Mouse (Mus musculus) hindbrain, embryonic 16.5 days (tissue): Measurements from ENCODE around the gene Pkp4. TPM values are rescaled to one million over a fixed set of nuclear protein-coding genes. Genes with fewer than 3 reads are reported as not detected.

ENCODE experiments used
- ATAC-seq: fragments of 200-750 bp; cut with Nextera tagmentation; 2 replicates; pipeline ENCODE4 v1.8.0; 2017; ENCODE audit warnings: moderate TSS enrichment, moderate library complexity
- H3K27ac ChIP-seq: fragments of 300-500 bp; sonication (generic); 2 replicates; pipeline ENCODE4 v1.5.1; 2014; ENCODE audit warnings: low read depth, mild to moderate bottlenecking, control low read depth, low read length, moderate library complexity
- H3K27me3 ChIP-seq: fragments of 300-500 bp; sonication (generic); replicated peaks from 2 replicates; pipeline ENCODE4 v1.6.1; 2014; ENCODE audit warnings: low read length; ENCODE audit not compliant: control insufficient read depth, insufficient read depth
- H3K36me3 ChIP-seq: fragments of 300-500 bp; sonication (generic); 2 replicates; pipeline ENCODE4 v1.6.1; 2014; ENCODE audit warnings: mild to moderate bottlenecking, low read length, moderate library complexity, mixed read lengths; ENCODE audit not compliant: control insufficient read depth, insufficient read depth
- H3K4me1 ChIP-seq: fragments of 300-500 bp; sonication (generic); 2 replicates; pipeline ENCODE4 v1.6.1; 2014; ENCODE audit warnings: low read depth, low read length; ENCODE audit not compliant: control insufficient read depth, insufficient read depth
- H3K4me2 ChIP-seq: fragments of 300-500 bp; sonication (generic); 2 replicates; pipeline ENCODE4 v1.6.1; 2014; ENCODE audit warnings: mild to moderate bottlenecking, low read length, control low read depth, moderate library complexity
- H3K4me3 ChIP-seq: fragments of 300-500 bp; sonication (generic); 2 replicates; pipeline ENCODE4 v1.5.1; 2014; ENCODE audit warnings: mild to moderate bottlenecking, low read length, control low read depth, moderate library complexity
- H3K9ac ChIP-seq: fragments of 300-500 bp; sonication (generic); 2 replicates; pipeline ENCODE4 v1.6.1; 2014; ENCODE audit warnings: low read depth, mild to moderate bottlenecking, control low read depth, low read length, moderate library complexity
- H3K9me3 ChIP-seq: fragments of 300-500 bp; sonication (generic); 2 replicates; pipeline ENCODE4 v1.6.1; 2014; ENCODE audit warnings: mild to moderate bottlenecking, low read length, moderate library complexity; ENCODE audit not compliant: control insufficient read depth
- WGBS: fragments of 180-500 bp; shearing (Covaris S2); extraction: QIAGEN DNeasy Blood & Tissue Kit; methylation state at CpG from one replicate; pipeline ENCODE4 v1.1.7; 2014; 5-methylcytosine and 5-hydroxymethylcytosine counted together
- polyA plus RNA-seq: library from polyadenylated mRNA; unstranded; fragments of >200 nt; fragmentation: Nextera tagmentation; extraction: Ambion mirVana; gene quantifications from 2 replicates; pipeline ENCODE4 v1.2.1, GENCODE M21; 2015

The Pkp4 gene
- polyA plus RNA-seq, 1 experiment from 2014 or later, result 29.2 TPM

GRCm38 (mm10) chr2:59191466-59191865 is 30.8 kb downstream of the Pkp4 start:
- peak; percentile 67; the same call in 1 of the 2 replicates for ATAC-seq
- no peak overlapping the region for H3K4me2 ChIP-seq
- H3K36me3 ChIP-seq, result peaks cover 2% of the 10 kb centered on the region; the same call in 1 of the 2 replicates
- peaks cover 18% of the 10 kb centered on the region for H3K4me1 ChIP-seq
- H3K4me3 ChIP-seq, result no peak overlapping the region
- H3K27me3 ChIP-seq, result no peaks in the 10 kb centered on the region
- no peak overlapping the region; the same call in 1 of the 2 replicates for H3K27ac ChIP-seq
- 54% methylated on average over 8 of the region's 8 CpGs for WGBS
- H3K9ac ChIP-seq, result no peak overlapping the region
- H3K9me3 ChIP-seq, result no peaks in the 10 kb centered on the region

GRCm38 (mm10) chr2:59193117-59193516 is 32.5 kb downstream of the Pkp4 start:
- H3K27ac ChIP-seq, result no peak overlapping the region
- peaks cover 18% of the 10 kb centered on the region for H3K4me1 ChIP-seq
- H3K4me2 ChIP-seq, result no peak overlapping the region
- H3K9ac ChIP-seq, result no peak overlapping the region
- H3K9me3 ChIP-seq, result no peaks in the 10 kb centered on the region
- whole genome bisulfite sequencing, result 83% methylated on average over 5 of the region's 5 CpGs
- no peak overlapping the region for H3K4me3 ChIP-seq
- H3K27me3 ChIP-seq, result no peaks in the 10 kb centered on the region
- H3K36me3 ChIP-seq, result no peaks in the 10 kb centered on the region
- ATAC-seq, result no peak

GRCm38 (mm10) chr2:59197156-59197555 is 36.5 kb downstream of the Pkp4 start:
- Histone ChIP-seq H3K9ac (no peak overlapping the region), H3K4me3 (no peak overlapping the region)
- no peak for ATAC-seq

GRCm38 (mm10) chr2:59199476-59199976 is 38.9 kb downstream of the Pkp4 start:
- Histone ChIP-seq H3K36me3 (no peaks in the 10 kb centered on the region), H3K4me2 (no peak overlapping the region), H3K9me3 (no peaks in the 10 kb centered on the region), H3K27me3 (no peaks in the 10 kb centered on the region), H3K27ac (no peak overlapping the region), H3K9ac (no peak overlapping the region), H3K4me1 (peaks cover 6% of the 10 kb centered on the region), H3K4me3 (no peak overlapping the region)
- 94% methylated on average over 5 of the region's 5 CpGs for WGBS
- no peak for ATAC-seq

More at GRCm38 (mm10) chr2:59197156-59197555, 36.5 kb downstream of the Pkp4 start:
- WGBS, result 86% methylated on average over 4 of the region's 4 CpGs
- Histone ChIP-seq H3K27me3 (no peaks in the 10 kb centered on the region), H3K4me2 (no peak overlapping the region), H3K27ac (no peak overlapping the region), H3K36me3 (no peaks in the 10 kb centered on the region), H3K4me1 (no peaks in the 10 kb centered on the region), H3K9me3 (no peaks in the 10 kb centered on the region)

- Histone ChIP-seq H3K4me2 (no peak overlapping the region), H3K27ac (no peak overlapping the region), H3K36me3 (no peaks in the 10 kb centered on the region), H3K4me3 (no peak overlapping the region), H3K4me1 (peaks cover 6% of the 10 kb centered on the region), H3K9me3 (no peaks in the 10 kb centered on the region), H3K9ac (no peak overlapping the region), H3K27me3 (no peaks in the 10 kb centered on the region)
- no peak for ATAC-seq
- 66% methylated on average over 3 of the region's 3 CpGs for WGBS
Observed at GRCm38 (mm10) chr2:59200511-59200910, 39.9 kb downstream of the Pkp4 start.

GRCm38 (mm10) chr2:59202930-59203329 is 42.3 kb downstream of the Pkp4 start:
- H3K27me3 ChIP-seq, result no peaks in the 10 kb centered on the region
- H3K4me1 ChIP-seq, result peaks cover 9% of the 10 kb centered on the region
- ATAC-seq, result no peak
- H3K36me3 ChIP-seq, result no peaks in the 10 kb centered on the region
- WGBS, result 70% methylated on average over 5 of the region's 5 CpGs
- no peak overlapping the region for H3K9ac ChIP-seq
- H3K9me3 ChIP-seq, result no peaks in the 10 kb centered on the region
- H3K27ac ChIP-seq, result no peak overlapping the region
- no peak overlapping the region for H3K4me3 ChIP-seq
- H3K4me2 ChIP-seq, result no peak overlapping the region

- H3K27ac ChIP-seq, result no peak overlapping the region
- 52% methylated on average over 3 of the region's 3 CpGs for WGBS
- H3K27me3 ChIP-seq, result no peaks in the 10 kb centered on the region
- ATAC-seq, result no peak; the same call in 1 of the 2 replicates
- no peak overlapping the region for H3K4me2 ChIP-seq
- no peak overlapping the region for H3K4me3 ChIP-seq
- no peak overlapping the region for H3K9ac ChIP-seq
- peaks cover 9% of the 10 kb centered on the region for H3K4me1 ChIP-seq
- H3K36me3 ChIP-seq, result no peaks in the 10 kb centered on the region
- no peaks in the 10 kb centered on the region for H3K9me3 ChIP-seq
Observed at GRCm38 (mm10) chr2:59203627-59204425, 43.2 kb downstream of the Pkp4 start.

- no peak overlapping the region for H3K4me2 ChIP-seq
- H3K36me3 ChIP-seq, result no peaks in the 10 kb centered on the region
- no peak overlapping the region for H3K27ac ChIP-seq
- WGBS, result 89% methylated on average over 9 of the region's 9 CpGs
- no peak overlapping the region for H3K4me3 ChIP-seq
- no peaks in the 10 kb centered on the region for H3K27me3 ChIP-seq
- no peaks in the 10 kb centered on the region for H3K9me3 ChIP-seq
- H3K4me1 ChIP-seq, result peaks cover 9% of the 10 kb centered on the region
- no peak for ATAC-seq
- no peak overlapping the region for H3K9ac ChIP-seq
Observed at GRCm38 (mm10) chr2:59205092-59205491, 44.4 kb downstream of the Pkp4 start.

GRCm38 (mm10) chr2:59206190-59206589 is 45.5 kb downstream of the Pkp4 start:
- ATAC-seq, result no peak
- Histone ChIP-seq H3K4me3 (no peak overlapping the region), H3K4me2 (no peak overlapping the region), H3K9me3 (no peaks in the 10 kb centered on the region), H3K9ac (no peak overlapping the region), H3K27me3 (no peaks in the 10 kb centered on the region), H3K36me3 (no peaks in the 10 kb centered on the region), H3K27ac (no peak overlapping the region), H3K4me1 (peaks cover 9% of the 10 kb centered on the region)
- WGBS, result 100% methylated on average over 2 of the region's 2 CpGs
